Mouse (Mus musculus): ENCODE measurements at regions not wholly inside any gene's neighbourhood (a gene's known extent, or its start where the extent isn't known, plus 50 kb on each side); places are given as distances from the start of the nearest gene placed in this dataset.

GRCm38 (mm10) chr5:111530628-111531524, 113.7 kb downstream of the Mn1 start:
- TF ChIP-seq POLR2A (IDR thresholded peaks at IDR 0.05; ENCODE audit: low read depth, low read length) (no peak), CTCF (IDR thresholded peaks at IDR 0.05; ENCODE audit: extremely low read depth, insufficient read length, insufficient replicate concordance, low read depth, low read length) (no peak)
- Histone ChIP-seq H3K36me3 (ENCODE audit: control insufficient read depth, insufficient read depth, low read length) (no peaks in the 10 kb centered on the region), H3K4me1 (ENCODE audit: control insufficient read depth, insufficient read depth, insufficient read length, low read length) (no peaks in the 10 kb centered on the region), H3K27ac (ENCODE audit: insufficient read depth, low read depth, low read length) (no peak overlapping the region), H3K27me3 (ENCODE audit: control insufficient read depth, insufficient read depth, low read length) (no peaks in the 10 kb centered on the region), H3K4me3 (ENCODE audit: low read depth, low read length) (no peak overlapping the region)
- 27% methylated on average over 26 of the region's 26 CpGs for WGBS

GRCm38 (mm10) chr5:111532446-111533035, 115.4 kb downstream of the Mn1 start:
- Histone ChIP-seq H3K4me1 (ENCODE audit: control insufficient read depth, insufficient read depth, insufficient read length, low read length) (no peaks in the 10 kb centered on the region), H3K27ac (ENCODE audit: insufficient read depth, low read depth, low read length) (no peak overlapping the region), H3K4me3 (ENCODE audit: low read depth, low read length) (no peak overlapping the region), H3K27me3 (ENCODE audit: control insufficient read depth, insufficient read depth, low read length) (no peaks in the 10 kb centered on the region), H3K36me3 (ENCODE audit: control insufficient read depth, insufficient read depth, low read length) (no peaks in the 10 kb centered on the region)
- no peak for TF ChIP-seq POLR2A (IDR thresholded peaks at IDR 0.05; ENCODE audit: low read depth, low read length)
- no peak for TF ChIP-seq CTCF (IDR thresholded peaks at IDR 0.05; ENCODE audit: extremely low read depth, insufficient read length, insufficient replicate concordance, low read depth, low read length)
- 89% methylated on average over 9 of the region's 9 CpGs for WGBS

GRCm38 (mm10) chr5:111535978-111536377, 118.8 kb downstream of the Mn1 start:
- H3K27me3 ChIP-seq (ENCODE audit: control insufficient read depth, insufficient read depth, low read length) = no peaks in the 10 kb centered on the region
- no peak overlapping the region for H3K27ac ChIP-seq (ENCODE audit: insufficient read depth, low read depth, low read length)
- no peaks in the 10 kb centered on the region for H3K36me3 ChIP-seq (ENCODE audit: control insufficient read depth, insufficient read depth, low read length)
- H3K4me3 ChIP-seq (ENCODE audit: low read depth, low read length) = no peak overlapping the region
- H3K4me1 ChIP-seq (ENCODE audit: control insufficient read depth, insufficient read depth, insufficient read length, low read length) = no peaks in the 10 kb centered on the region
- 12% methylated on average over 13 of the region's 13 CpGs for WGBS
- TF ChIP-seq CTCF (IDR thresholded peaks at IDR 0.05; ENCODE audit: extremely low read depth, insufficient read length, insufficient replicate concordance, low read depth, low read length) (no peak), POLR2A (IDR thresholded peaks at IDR 0.05; ENCODE audit: low read depth, low read length) (no peak)

GRCm38 (mm10) chr5:111538560-111539450, 121.6 kb downstream of the Mn1 start:
- Histone ChIP-seq H3K4me1 (ENCODE audit: control insufficient read depth, insufficient read depth, insufficient read length, low read length) (no peaks in the 10 kb centered on the region), H3K27ac (ENCODE audit: insufficient read depth, low read depth, low read length) (no peak overlapping the region), H3K36me3 (ENCODE audit: control insufficient read depth, insufficient read depth, low read length) (no peaks in the 10 kb centered on the region), H3K4me3 (ENCODE audit: low read depth, low read length) (no peak overlapping the region), H3K27me3 (ENCODE audit: control insufficient read depth, insufficient read depth, low read length) (no peaks in the 10 kb centered on the region)
- WGBS = 82% methylated on average over 13 of the region's 13 CpGs
- no peak for TF ChIP-seq POLR2A (IDR thresholded peaks at IDR 0.05; ENCODE audit: low read depth, low read length)
- no peak for TF ChIP-seq CTCF (IDR thresholded peaks at IDR 0.05; ENCODE audit: extremely low read depth, insufficient read length, insufficient replicate concordance, low read depth, low read length)

- Histone ChIP-seq H3K4me1 (ENCODE audit: control insufficient read depth, insufficient read depth, insufficient read length, low read length) (no peaks in the 10 kb centered on the region), H3K36me3 (ENCODE audit: control insufficient read depth, insufficient read depth, low read length) (no peaks in the 10 kb centered on the region), H3K27me3 (ENCODE audit: control insufficient read depth, insufficient read depth, low read length) (no peaks in the 10 kb centered on the region), H3K4me3 (ENCODE audit: low read depth, low read length) (no peak overlapping the region), H3K27ac (ENCODE audit: insufficient read depth, low read depth, low read length) (no peak overlapping the region)
- no peak for TF ChIP-seq POLR2A (IDR thresholded peaks at IDR 0.05; ENCODE audit: low read depth, low read length)
- TF ChIP-seq CTCF (IDR thresholded peaks at IDR 0.05; ENCODE audit: extremely low read depth, insufficient read length, insufficient replicate concordance, low read depth, low read length) = no peak
- WGBS = 28% methylated on average over 3 of the region's 3 CpGs
Measured at GRCm38 (mm10) chr5:111540486-111540885, 123.3 kb downstream of the Mn1 start.

- TF ChIP-seq POLR2A (IDR thresholded peaks at IDR 0.05; ENCODE audit: low read depth, low read length) (no peak), CTCF (IDR thresholded peaks at IDR 0.05; ENCODE audit: extremely low read depth, insufficient read length, insufficient replicate concordance, low read depth, low read length) (no peak)
Measured at GRCm38 (mm10) chr5:111542077-111542476, 124.9 kb downstream of the Mn1 start.

More at GRCm38 (mm10) chr5:111542077-111542476, 124.9 kb downstream of the Mn1 start:
- WGBS = 76% methylated on average over 3 of the region's 3 CpGs
- no peak overlapping the region for H3K4me3 ChIP-seq (ENCODE audit: low read depth, low read length)
- H3K36me3 ChIP-seq (ENCODE audit: control insufficient read depth, insufficient read depth, low read length) = no peaks in the 10 kb centered on the region
- no peaks in the 10 kb centered on the region for H3K27me3 ChIP-seq (ENCODE audit: control insufficient read depth, insufficient read depth, low read length)
- no peaks in the 10 kb centered on the region for H3K4me1 ChIP-seq (ENCODE audit: control insufficient read depth, insufficient read depth, insufficient read length, low read length)
- no peak overlapping the region for H3K27ac ChIP-seq (ENCODE audit: insufficient read depth, low read depth, low read length)

All from small intestine, adult 2 months (tissue).